Mouse (Mus musculus) embryonic facial prominence, embryonic 13.5 days (tissue): ENCODE results near the gene Tpm4. TPM values are rescaled to one million over a fixed set of nuclear protein-coding genes. Genes with fewer than 3 reads are reported as not detected.

ENCODE experiments used
- ATAC-seq: fragments of 200-750 bp; cut with Nextera tagmentation; 2 replicates; pipeline ENCODE4 v1.8.0; 2017; ENCODE audit warnings: low read depth; ENCODE audit not compliant: insufficient number of reproducible peaks, insufficient read depth, low FRiP score, low TSS enrichment
- H3K27ac ChIP-seq: fragments of 300-500 bp; sonication (generic); 2 replicates; pipeline ENCODE4 v1.5.1; 2015; ENCODE audit warnings: moderate library complexity, mild to moderate bottlenecking, inconsistent platforms
- H3K27me3 ChIP-seq: fragments of 300-500 bp; sonication (generic); 2 replicates; pipeline ENCODE4 v1.6.1; 2015; ENCODE audit warnings: mild to moderate bottlenecking, inconsistent platforms
- H3K36me3 ChIP-seq: fragments of 300-500 bp; sonication (generic); 2 replicates; pipeline ENCODE4 v1.6.1; 2015; ENCODE audit warnings: mild to moderate bottlenecking, inconsistent platforms
- H3K4me1 ChIP-seq: fragments of 300-500 bp; sonication (generic); 2 replicates; pipeline ENCODE4 v1.6.1; 2015; ENCODE audit warnings: inconsistent platforms
- H3K4me2 ChIP-seq: fragments of 300-500 bp; sonication (generic); 2 replicates; pipeline ENCODE4 v1.6.1; 2015; ENCODE audit warnings: moderate library complexity, mild to moderate bottlenecking, inconsistent platforms
- H3K4me3 ChIP-seq: fragments of 300-500 bp; sonication (generic); 2 replicates; pipeline ENCODE4 v1.5.1; 2015; ENCODE audit warnings: mild to moderate bottlenecking, inconsistent platforms
- H3K9ac ChIP-seq: fragments of 300-500 bp; sonication (generic); 2 replicates; pipeline ENCODE4 v1.6.1; 2015; ENCODE audit warnings: mild to moderate bottlenecking, inconsistent platforms
- H3K9me3 ChIP-seq: fragments of 300-500 bp; sonication (generic); 2 replicates; pipeline ENCODE4 v1.6.1; 2016; ENCODE audit warnings: inconsistent platforms
- WGBS: fragments of 180-500 bp; shearing (Covaris S2); methylation state at CpG from one replicate; pipeline ENCODE4 v1.1.7; 2015; ENCODE audit warnings: mixed read lengths; 5-methylcytosine and 5-hydroxymethylcytosine counted together
- polyA plus RNA-seq: library from polyadenylated mRNA; unstranded; fragments of >200 nt; fragmentation: Nextera tagmentation; extraction: Ambion mirVana; gene quantifications from 2 replicates; pipeline ENCODE4 v1.2.1, GENCODE M21; 2015

Tpm4 gene
- polyA plus RNA-seq, 1 experiment from 2014 or later: 622 TPM

- Histone ChIP-seq H3K27me3 (no peaks in the 10 kb centered on the region), H3K4me1 (no peaks in the 10 kb centered on the region), H3K9ac (no peak overlapping the region), H3K4me2 (no peak overlapping the region), H3K27ac (no peak overlapping the region), H3K36me3 (no peaks in the 10 kb centered on the region), H3K9me3 (no peaks in the 10 kb centered on the region), H3K4me3 (no peak overlapping the region)
- no peak for ATAC-seq
- 78% methylated on average over 1 of the region's 1 CpGs for whole genome bisulfite sequencing
These were observed 6.9 kb upstream of the Tpm4 start for GRCm38 (mm10) chr8:72127834-72128233.

GRCm38 (mm10) chr8:72131251-72131650, 3.5 kb upstream of the Tpm4 start:
- Histone ChIP-seq H3K4me2 (no peak overlapping the region), H3K9ac (no peak overlapping the region)

GRCm38 (mm10) chr8:72131901-72132300, 2.9 kb upstream of the Tpm4 start:
- Histone ChIP-seq H3K4me1 (peaks cover 5% of the 10 kb centered on the region), H3K36me3 (no peaks in the 10 kb centered on the region), H3K4me3 (no peak overlapping the region), H3K9me3 (no peaks in the 10 kb centered on the region), H3K27ac (peak overlapping the region; percentile 11; the same call in 1 of the 2 replicates), H3K27me3 (no peaks in the 10 kb centered on the region), H3K9ac (no peak overlapping the region), H3K4me2 (no peak overlapping the region)
- 70% methylated on average over 2 of the region's 2 CpGs for WGBS
- ATAC-seq: no peak

More at GRCm38 (mm10) chr8:72131251-72131650, 3.5 kb upstream of the Tpm4 start:
- Histone ChIP-seq H3K36me3 (no peaks in the 10 kb centered on the region), H3K27me3 (no peaks in the 10 kb centered on the region), H3K4me1 (0 out of 2 replicates have a peak, but pooled peaks cover 2% of the 10 kb centered on the region), H3K27ac (peak overlapping the region; percentile 11; the same call in 1 of the 2 replicates), H3K4me3 (no peak overlapping the region), H3K9me3 (no peaks in the 10 kb centered on the region)
- no peak for ATAC-seq
- WGBS: 34% methylated on average over 2 of the region's 2 CpGs

- WGBS: 85% methylated on average over 1 of the region's 1 CpGs
- Histone ChIP-seq H3K27me3 (no peaks in the 10 kb centered on the region), H3K27ac (no peak overlapping the region), H3K4me2 (no peak overlapping the region), H3K4me1 (peaks cover 10% of the 10 kb centered on the region), H3K9me3 (no peaks in the 10 kb centered on the region), H3K4me3 (no peak overlapping the region), H3K9ac (no peak overlapping the region), H3K36me3 (no peaks in the 10 kb centered on the region)
- ATAC-seq: no peak
These were observed 2.4 kb upstream of the Tpm4 start for GRCm38 (mm10) chr8:72132417-72132816.

- no peak overlapping the region; the same call in 1 of the 2 replicates for H3K27ac ChIP-seq
- no peak overlapping the region for H3K9ac ChIP-seq
- H3K36me3 ChIP-seq: peaks cover 3% of the 10 kb centered on the region
- 90% methylated on average over 1 of the region's 1 CpGs for WGBS
- H3K4me1 ChIP-seq: peaks cover 15% of the 10 kb centered on the region
- H3K27me3 ChIP-seq: no peaks in the 10 kb centered on the region
- no peaks in the 10 kb centered on the region for H3K9me3 ChIP-seq
- no peak for ATAC-seq
- H3K4me3 ChIP-seq: no peak overlapping the region
- no peak overlapping the region for H3K4me2 ChIP-seq
These were observed 1.9 kb upstream of the Tpm4 start for GRCm38 (mm10) chr8:72132891-72133290.

GRCm38 (mm10) chr8:72133507-72133906, 1.3 kb upstream of the Tpm4 start:
- Histone ChIP-seq H3K27me3 (no peaks in the 10 kb centered on the region), H3K4me3 (no peak overlapping the region), H3K4me2 (no peak overlapping the region), H3K4me1 (peaks cover 20% of the 10 kb centered on the region), H3K9ac (no peak overlapping the region), H3K36me3 (peaks cover 9% of the 10 kb centered on the region), H3K27ac (no peak overlapping the region; the same call in 1 of the 2 replicates), H3K9me3 (no peaks in the 10 kb centered on the region)
- ATAC-seq: no peak
- 45% methylated on average over 1 of the region's 1 CpGs for WGBS

- peak overlapping the region; percentile 100 for H3K27ac ChIP-seq
- H3K27me3 ChIP-seq: no peaks in the 10 kb centered on the region
- peaks cover 30% of the 10 kb centered on the region for H3K36me3 ChIP-seq
- H3K4me3 ChIP-seq: peak overlapping the region; percentile 79
- H3K9ac ChIP-seq: peak overlapping the region; percentile 97
- peaks cover 23% of the 10 kb centered on the region for H3K4me1 ChIP-seq
- peak overlapping the region; percentile 76 for H3K4me2 ChIP-seq
- WGBS: under 1% methylated on average over 58 of the region's 62 CpGs
- ATAC-seq: peak; percentile 57
- H3K9me3 ChIP-seq: no peaks in the 10 kb centered on the region
These were observed 899 bp downstream of the Tpm4 start for GRCm38 (mm10) chr8:72135446-72136301.

- ATAC-seq: peak; percentile 68
- Histone ChIP-seq H3K27me3 (no peaks in the 10 kb centered on the region), H3K27ac (peak overlapping the region; percentile 100), H3K4me1 (peaks cover 23% of the 10 kb centered on the region), H3K4me3 (peak overlapping the region; percentile 79), H3K4me2 (peak overlapping the region; percentile 76), H3K9ac (peak overlapping the region; percentile 97), H3K36me3 (peaks cover 37% of the 10 kb centered on the region), H3K9me3 (no peaks in the 10 kb centered on the region)
- WGBS: under 1% methylated on average over 18 of the region's 18 CpGs
These were observed 1.7 kb downstream of the Tpm4 start for GRCm38 (mm10) chr8:72136302-72136978.

- H3K4me1 ChIP-seq: peaks cover 23% of the 10 kb centered on the region
- no peak overlapping the region for H3K9ac ChIP-seq
- H3K9me3 ChIP-seq: no peaks in the 10 kb centered on the region
- ATAC-seq: no peak
- peak overlapping the region; percentile 79 for H3K4me3 ChIP-seq
- H3K27me3 ChIP-seq: no peaks in the 10 kb centered on the region
- peaks cover 47% of the 10 kb centered on the region for H3K36me3 ChIP-seq
- WGBS: 81% methylated on average over 2 of the region's 2 CpGs
- H3K4me2 ChIP-seq: peak overlapping the region; percentile 76
- peak overlapping the region; percentile 100; the same call in 1 of the 2 replicates for H3K27ac ChIP-seq
These were observed 2.7 kb downstream of the Tpm4 start for GRCm38 (mm10) chr8:72137431-72137830.

- Histone ChIP-seq H3K27ac (no peak overlapping the region), H3K9ac (no peak overlapping the region), H3K4me3 (no peak overlapping the region), H3K9me3 (no peaks in the 10 kb centered on the region), H3K27me3 (no peaks in the 10 kb centered on the region), H3K4me1 (peaks cover 23% of the 10 kb centered on the region), H3K4me2 (no peak overlapping the region), H3K36me3 (peaks cover 58% of the 10 kb centered on the region)
- ATAC-seq: no peak
- 96% methylated on average over 5 of the region's 5 CpGs for WGBS
These were observed 3.7 kb downstream of the Tpm4 start for GRCm38 (mm10) chr8:72138456-72138855.

GRCm38 (mm10) chr8:72143256-72143824, 8.6 kb downstream of the Tpm4 start:
- Histone ChIP-seq H3K4me3 (no peak overlapping the region), H3K4me2 (no peak overlapping the region), H3K9ac (no peak overlapping the region), H3K27ac (no peak overlapping the region), H3K27me3 (no peaks in the 10 kb centered on the region), H3K9me3 (no peaks in the 10 kb centered on the region), H3K4me1 (peaks cover 5% of the 10 kb centered on the region), H3K36me3 (peaks cover 95% of the 10 kb centered on the region)
- no peak for ATAC-seq
- 89% methylated on average over 13 of the region's 13 CpGs for WGBS
